Mouse (Mus musculus): ENCODE data around the gene Mff. TPM values are rescaled to one million over a fixed set of nuclear protein-coding genes. Genes with fewer than 3 reads are reported as not detected.

Gene Mff
- total RNA-seq, 2 experiments from 2014 or later: 110 to 116 TPM

DNA sequence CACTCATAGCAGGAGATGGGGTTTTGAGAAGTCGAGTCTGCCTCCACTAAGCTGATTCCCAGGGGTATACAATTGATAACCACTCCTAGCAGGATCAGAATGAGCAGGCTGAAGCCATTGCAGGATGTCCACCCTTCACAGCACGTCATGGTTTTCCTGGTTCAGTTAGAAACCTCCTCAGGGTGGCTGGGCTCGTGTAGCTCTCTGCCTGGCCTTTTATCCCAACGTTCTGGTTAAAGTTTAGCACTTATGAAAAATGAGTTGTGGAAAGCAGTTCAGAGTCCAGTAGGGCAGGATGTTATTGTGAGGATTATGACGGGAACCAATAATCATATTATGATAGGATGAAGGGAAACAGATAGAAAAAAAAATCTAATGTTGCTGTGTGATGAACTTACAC lies 43.6 kb downstream of the Mff start, which contains the start of gene Tm4sf20:
Gene Tm4sf20, minus strand, starts transcription at position 193 of the 400 bp plus-strand sequence.
- no peak for DNase-seq (ENCODE audit: low spot score in 2 of 2)

DNA sequence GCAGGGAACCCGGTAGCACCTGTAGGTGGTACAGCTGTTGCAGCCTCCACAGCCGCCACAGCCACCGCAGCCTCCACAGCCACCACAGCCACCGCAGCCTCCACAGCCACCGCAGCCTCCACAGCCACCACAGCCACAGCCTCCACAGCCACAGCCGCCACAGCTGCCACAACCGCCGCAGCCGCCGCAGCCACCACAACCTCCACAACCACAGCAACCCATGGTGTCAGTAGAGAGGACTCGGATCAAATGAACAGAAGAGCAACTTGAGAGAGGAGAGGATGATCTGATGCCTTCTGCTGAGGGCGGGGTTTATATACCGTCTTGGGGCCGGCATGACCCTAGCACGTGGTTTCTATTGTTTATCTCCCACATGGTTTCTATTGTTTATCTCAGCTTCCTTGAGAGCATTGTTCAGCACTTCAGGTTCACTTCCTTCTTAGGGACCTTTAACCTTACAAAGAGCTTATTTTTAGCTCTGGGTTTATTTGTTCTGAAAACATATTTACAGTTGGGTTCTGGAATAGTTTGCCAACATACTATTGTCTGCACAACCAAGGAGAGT lies 46.4 kb downstream of the Mff start, which contains the start of gene Gm47791:
Gene Gm47791, minus strand, starts transcription at position 222 of the 565 bp plus-strand sequence.
- DNase-seq (ENCODE audit: low spot score in 2 of 2): no peak

DNA sequence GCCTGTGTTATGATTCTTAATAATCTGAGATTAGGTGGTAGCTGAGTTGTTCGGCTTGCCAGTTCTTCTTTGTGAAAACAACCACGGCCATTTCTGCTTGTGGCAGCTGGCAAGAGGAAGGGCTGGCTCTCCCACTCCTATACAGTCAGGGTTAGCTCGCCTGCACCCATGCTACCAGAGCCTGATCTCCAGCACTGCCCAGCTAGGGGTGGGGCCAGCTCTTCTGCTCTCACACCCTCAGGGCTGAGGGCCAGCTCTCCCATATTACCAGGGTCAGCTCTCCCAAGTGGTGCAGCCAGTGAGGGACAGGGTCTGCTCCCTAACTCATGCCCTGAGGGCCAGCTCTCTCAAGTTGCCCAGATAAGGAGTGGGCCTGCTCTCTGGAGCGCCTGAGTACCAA lies 47.7 kb downstream of the Mff start:
- no peak for DNase-seq (ENCODE audit: low spot score in 2 of 2)

DNA sequence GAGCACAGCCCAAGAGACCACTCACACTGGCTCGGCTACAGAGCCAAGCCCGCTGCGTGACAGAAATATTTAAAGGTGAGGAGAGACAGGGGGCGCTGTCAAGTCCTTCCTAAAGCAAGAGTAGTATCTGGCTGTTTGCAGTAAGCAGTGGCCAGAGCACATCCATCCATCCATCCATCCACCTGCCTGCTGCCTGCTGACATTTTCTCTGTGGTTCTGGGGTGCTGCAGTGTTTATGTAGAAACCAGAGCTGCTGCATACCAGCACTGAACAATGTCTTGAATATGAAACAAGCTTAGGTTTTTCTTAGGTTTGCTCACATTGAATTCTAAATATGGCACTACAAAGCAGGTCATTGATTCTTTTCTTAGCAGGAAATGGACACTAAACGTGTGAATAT lies 48.5 kb downstream of the Mff start:
- no peak for DNase-seq (ENCODE audit: low spot score in 2 of 2)

DNA sequence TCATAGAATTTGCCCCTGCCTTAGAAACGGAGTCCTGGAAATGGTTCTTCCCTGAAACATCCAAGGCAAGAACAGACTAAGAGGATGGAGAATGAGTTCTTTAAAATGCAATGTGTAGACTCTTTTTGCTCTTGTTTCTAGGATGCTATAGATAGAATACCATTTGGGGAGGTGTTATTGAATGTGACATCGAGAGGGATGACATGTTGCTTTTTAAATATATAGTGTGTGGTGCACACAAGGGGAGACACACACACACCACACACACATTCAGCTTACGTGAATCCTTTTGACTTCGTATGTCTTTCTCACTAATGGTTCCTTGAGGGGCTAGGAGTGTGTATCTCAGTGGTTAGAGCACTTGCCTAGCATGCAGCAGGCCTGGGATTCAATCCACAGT lies 50.6 kb downstream of the Mff start:
- no peak for DNase-seq (ENCODE audit: low spot score in 2 of 2)

DNA sequence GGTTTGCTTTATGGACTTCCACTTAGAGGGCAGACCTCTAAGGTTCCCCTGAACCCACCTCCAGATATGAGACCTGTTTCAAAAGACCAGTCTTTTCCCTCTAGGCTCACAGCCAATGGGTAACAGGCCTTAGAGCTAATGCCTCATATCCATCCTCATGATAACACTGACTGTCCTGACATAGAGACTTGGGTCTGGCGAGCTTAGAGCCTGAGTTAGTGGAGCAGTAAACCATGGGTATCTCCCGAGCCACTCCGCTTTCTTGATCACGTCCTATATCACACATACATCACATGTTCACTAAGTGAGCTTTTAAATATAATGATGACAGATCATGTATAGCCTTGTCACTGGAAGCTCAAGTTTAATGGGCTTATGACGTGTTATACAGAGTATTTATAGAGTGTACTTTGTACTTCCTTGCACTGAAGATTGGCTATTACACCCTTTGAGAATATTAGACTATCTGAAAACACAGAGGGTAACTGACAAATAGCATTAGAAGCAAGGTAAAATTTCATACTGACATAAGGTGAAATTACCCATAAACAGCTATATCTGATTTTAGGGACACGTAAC lies 54.8 kb downstream of the Mff start:
- DNase-seq (ENCODE audit: low spot score in 2 of 2): no peak

- DNase-seq (ENCODE audit: low spot score in 2 of 2): no peak
Observed at GRCm38 (mm10) chr1:82783559-82783958, 58.9 kb downstream of the Mff start.

DNA sequence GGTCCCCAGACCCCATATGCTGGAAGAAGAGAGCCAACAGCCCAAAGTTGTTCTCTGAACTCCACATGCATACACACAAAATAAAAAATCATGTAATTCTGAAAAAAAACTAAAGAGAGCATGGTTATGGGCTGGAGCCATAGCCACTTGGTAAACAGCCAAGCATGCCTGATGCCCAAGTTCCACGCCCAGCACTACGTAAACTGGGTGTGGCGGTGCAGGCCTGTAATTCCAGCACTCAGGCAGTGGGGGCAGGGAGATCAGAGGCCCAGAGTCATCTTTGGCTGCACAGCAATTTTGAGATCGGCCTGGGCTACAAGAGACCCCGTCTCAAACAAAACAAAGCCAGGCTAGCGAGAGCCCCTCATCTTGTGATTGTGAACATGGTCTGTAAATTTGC lies 60.9 kb downstream of the Mff start:
- no peak for DNase-seq (ENCODE audit: low spot score in 2 of 2)

GRCm38 (mm10) chr1:82787414-82787813 lies 62.7 kb downstream of the Mff start:
- DNase-seq (ENCODE audit: low spot score in 2 of 2): peak; percentile 43 to 45

DNA sequence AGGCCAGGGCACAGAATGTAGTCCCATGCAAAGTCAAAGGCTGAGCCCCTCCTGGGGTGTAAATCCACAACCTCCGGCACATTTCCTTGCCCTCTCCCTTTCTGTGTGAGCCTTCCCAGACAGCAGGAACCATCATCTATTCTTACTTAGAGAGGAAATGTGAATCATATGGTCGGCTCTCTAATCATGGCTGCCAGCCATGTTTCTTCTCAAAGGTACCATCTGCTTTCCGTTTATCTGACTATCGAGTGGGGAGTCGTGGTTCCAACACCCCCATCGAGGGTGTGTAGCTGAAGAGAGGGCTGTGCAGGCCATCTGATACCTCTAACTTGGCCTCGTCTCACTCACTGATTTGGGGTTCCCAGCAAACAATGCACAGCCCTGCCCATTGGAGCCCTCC lies 63.4 kb downstream of the Mff start:
- DNase-seq (ENCODE audit: low spot score in 2 of 2): no peak

DNA sequence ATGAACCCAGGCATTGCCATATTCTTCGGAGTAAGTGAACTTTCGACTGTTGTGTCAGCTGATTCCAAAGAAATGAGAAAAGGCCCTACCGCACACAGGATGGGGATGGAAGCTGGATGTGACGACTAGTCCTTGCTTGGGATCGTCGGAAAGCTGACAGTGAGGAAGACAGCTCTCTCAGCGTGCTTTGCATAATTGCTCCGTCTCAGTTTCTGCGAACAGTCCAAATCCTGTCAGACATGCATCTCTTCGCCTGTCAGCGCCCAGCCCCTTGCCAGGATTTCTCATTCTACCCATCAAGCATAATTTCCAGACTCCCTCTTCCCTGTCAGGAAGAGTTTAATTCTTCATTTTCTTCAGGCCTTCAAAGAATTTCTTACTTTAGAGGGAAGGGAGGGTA lies 66.4 kb downstream of the Mff start:
- no peak for DNase-seq (ENCODE audit: low spot score in 2 of 2)

- DNase-seq (ENCODE audit: low spot score in 2 of 2): no peak
Observed at GRCm38 (mm10) chr1:82792238-82792637, 67.5 kb downstream of the Mff start.

DNA sequence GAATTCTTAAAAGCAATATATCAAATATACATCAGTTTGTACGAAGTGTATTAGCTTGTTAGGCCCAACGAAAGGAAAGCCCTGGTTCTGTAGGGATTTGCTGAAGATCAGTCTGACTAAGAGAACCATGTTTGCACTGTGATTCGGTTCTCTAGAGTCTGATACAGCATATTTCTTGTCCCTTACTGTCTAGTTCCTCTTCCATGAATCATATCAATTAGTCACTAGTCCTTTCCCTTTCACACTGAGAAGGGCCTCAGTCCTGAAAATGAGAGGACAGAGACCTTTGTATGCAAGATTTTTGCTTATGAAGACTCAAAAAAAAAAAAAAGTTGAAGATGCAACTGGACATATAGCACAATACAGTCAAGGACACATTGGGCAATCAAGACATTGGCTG lies 68.4 kb downstream of the Mff start:
- no peak for DNase-seq (ENCODE audit: low spot score in 2 of 2)

DNA sequence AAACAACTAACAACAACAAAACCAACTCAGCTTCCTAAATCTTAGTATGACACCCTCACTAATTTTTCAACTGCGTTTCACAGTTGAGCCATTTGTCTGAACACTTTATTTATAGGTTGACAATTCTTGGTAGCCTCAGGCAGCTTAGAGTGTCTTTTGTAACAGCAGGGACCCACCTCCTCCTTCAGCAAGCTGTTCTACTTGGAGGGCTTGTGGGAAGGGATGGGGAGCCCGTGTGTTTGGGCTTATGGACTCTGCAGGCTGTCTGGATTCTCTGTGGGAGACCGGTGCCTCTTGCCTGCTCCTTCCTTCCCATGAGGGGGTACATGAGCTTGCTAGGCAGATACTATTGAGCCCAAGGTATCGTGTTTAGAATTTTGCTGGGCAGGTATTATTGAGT lies 69.3 kb downstream of the Mff start:
- DNase-seq (ENCODE audit: low spot score in 2 of 2): no peak

DNA sequence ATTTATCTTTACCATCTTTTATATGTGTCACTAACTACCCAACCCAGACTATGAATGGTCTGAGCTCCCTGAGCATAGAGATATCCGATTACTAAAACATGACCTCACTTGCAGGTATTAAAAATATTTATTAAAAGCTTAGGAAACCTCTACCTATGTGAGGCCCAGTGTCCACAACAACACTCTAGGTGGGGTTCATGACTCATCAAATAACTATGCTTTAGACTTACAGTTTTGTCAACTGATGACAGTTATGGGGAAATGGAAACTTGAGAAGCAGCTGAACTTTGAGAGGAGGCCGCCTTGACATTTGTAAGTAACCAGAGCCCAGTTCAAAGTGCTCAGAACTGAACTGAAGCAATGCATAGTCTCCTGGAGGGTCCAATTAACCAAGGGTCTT lies 70.5 kb downstream of the Mff start:
- no peak for DNase-seq (ENCODE audit: low spot score in 2 of 2)

DNA sequence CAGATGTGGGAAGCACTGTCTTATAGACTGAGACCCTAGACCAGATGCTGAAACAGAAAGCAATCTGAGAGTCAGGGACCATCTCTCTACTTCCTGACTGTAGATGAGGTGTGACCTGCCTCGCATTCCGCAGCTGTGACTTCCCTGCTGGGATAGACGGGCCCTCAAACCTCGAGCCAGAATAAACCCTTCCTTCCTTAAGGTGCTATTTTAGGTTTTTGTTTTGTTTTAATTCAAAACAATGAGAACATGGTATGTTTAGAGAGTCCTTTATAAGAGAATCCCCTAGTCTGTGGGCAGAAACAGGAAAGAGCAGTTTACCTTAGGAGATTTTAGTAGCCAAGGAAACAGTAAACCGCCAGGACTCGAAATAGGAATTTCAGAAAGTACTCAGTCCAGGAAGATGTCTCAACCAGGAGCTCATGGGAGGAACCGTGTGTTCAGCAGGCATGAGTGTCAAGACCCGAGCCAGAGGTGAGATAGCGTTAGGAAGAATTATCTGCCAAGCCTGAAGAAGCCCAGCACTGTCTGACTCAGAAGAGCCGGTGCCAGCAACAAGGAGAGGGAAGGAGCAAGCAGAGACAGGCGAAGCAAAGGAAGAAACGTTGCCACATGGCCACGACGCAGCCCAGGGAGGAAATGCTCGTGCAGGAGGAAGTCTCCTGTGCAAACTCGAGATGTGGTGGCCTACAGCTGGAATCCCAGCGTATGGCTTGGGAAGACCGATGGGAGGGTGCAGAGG lies 71.2 kb downstream of the Mff start:
- DNase-seq (ENCODE audit: low spot score in 2 of 2): no peak

DNA sequence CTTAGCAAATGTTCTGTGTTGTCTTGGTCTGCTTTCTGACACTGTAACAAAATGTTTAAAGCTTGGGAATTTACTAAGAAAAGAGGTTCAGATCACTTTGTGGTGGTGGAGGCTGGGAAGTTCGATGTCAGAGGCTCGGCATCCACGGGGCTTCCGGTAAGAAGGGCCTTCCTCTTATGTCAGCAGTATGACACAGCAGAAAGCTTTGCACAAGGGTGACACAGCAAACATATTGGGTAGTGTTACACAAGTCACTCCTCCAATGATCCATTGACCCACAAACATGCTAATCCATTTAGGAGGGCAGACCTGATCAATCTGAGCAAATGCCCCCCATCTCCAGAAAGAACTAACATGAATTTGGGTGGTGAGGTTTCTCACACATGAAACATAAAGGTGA lies 72.4 kb downstream of the Mff start:
- no peak for DNase-seq (ENCODE audit: low spot score in 2 of 2)

GRCm38 (mm10) chr1:82798304-82798703 lies 73.6 kb downstream of the Mff start:
- DNase-seq (ENCODE audit: low spot score in 2 of 2): peak; percentile 28 to 40

DNA sequence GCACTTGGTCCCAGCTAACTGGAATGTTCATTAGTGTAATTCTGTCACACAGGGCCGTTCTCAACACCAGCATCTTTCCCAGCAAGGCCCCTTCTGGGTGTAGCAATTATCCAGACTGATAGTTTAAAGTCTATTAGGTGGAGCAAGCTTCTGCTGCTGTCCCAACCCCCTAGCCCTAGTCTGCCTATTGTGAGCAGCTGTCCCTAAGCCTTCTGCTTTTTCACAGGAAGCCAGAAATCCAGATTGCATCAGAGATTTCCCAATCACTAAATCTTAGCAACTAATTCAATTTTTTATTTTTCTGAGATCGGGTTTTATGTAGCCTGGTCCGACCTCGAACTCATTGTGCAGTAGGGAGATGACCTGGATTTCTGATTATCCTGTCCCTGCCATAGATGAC lies 74.2 kb downstream of the Mff start:
- no peak for DNase-seq (ENCODE audit: low spot score in 2 of 2)

- no peak for DNase-seq (ENCODE audit: low spot score in 2 of 2)
Observed at GRCm38 (mm10) chr1:82801105-82801783, 76.6 kb downstream of the Mff start.

Data from adrenal gland, adult 18-20 months (tissue).